Mouse (Mus musculus): ENCODE results near the gene Mgme1.

DNA sequence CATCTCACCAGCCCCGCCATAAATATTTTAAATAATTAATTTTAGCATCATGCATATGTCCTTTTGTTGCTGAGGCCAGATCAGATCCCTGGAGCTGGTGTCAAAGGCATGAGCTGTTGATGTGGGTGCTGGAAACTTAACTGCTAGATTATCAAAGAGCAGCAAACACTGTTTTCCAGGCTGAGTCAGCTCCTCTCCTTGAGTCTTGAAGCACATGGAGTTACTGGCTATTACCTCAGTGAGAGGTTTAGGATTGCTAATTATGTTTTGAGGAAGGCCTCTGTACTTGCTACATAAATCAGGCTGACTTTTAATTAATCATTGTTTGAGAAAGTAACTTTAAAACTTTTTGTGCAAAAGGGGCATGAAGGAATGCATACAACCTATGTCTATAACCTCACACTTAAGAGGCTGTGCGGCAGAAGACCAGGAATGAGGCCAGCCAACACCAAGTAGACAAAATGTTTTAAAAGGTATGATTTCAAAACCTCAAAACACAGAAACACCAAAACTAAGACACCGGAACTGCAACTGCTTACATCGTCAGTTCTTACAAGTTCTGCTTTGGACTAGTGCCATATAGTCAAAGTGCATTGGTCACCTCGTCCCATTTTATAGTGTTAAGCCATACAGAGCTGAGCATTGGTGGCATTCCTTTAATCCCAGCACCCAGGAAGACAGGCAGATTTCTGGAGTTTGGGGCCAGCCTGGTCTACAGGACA is 5.9 kb upstream of the Mgme1 start:
- TF ChIP-seq CTCF (IDR thresholded peaks at IDR 0.05; ENCODE audit: low read depth) = no peak
- no peak for TF ChIP-seq EP300 (IDR thresholded peaks at IDR 0.05; ENCODE audit: low read depth)

Measured in liver, postnatal 0 days (tissue).